7 mouse cellular contexts compared by ENCODE assay signal in genomic region chr11:88718050-88718765, GRCm38 (mm10). TPM values are rescaled to one million over a fixed set of nuclear protein-coding genes. Genes with fewer than 3 reads are reported as not detected.
A peak's percentile ranks its signal among the peaks of the same experiment; 100 is the strongest.
DNase-seq lines count a peak whose midpoint lies in the region; ATAC-seq lines count a peak whose summit lies in the region.

TSS of gene Msi2 (minus strand) at chr11:88718513.

- H3K27ac ChIP-seq in embryonic facial prominence, embryonic 10.5 days (replicated peaks) = peak within 1 kb of the TSS; percentile 97
- H3K27ac ChIP-seq in limb, embryonic 11.5 days (replicated peaks; ENCODE audit: low read depth, low read length) = peak within 1 kb of the TSS; percentile 70; the same call in 1 of the 2 replicates
- peak within 1 kb of the TSS; percentile 93 for H3K27ac ChIP-seq in midbrain, embryonic 14.5 days (replicated peaks; ENCODE audit: low read depth, low read length)

- H3K27me3 ChIP-seq in embryonic facial prominence, embryonic 10.5 days (replicated peaks; ENCODE audit: low read depth, poor library complexity, severe bottlenecking) = no peaks in the 10 kb centered on the region
- no peaks in the 10 kb centered on the region for H3K27me3 ChIP-seq in limb, embryonic 11.5 days (ENCODE audit: control insufficient read depth, insufficient read depth, low read length)
- H3K27me3 ChIP-seq in midbrain, embryonic 14.5 days (ENCODE audit: control insufficient read depth, insufficient read depth, low read length) = no peaks in the 10 kb centered on the region

- H3K36me3 ChIP-seq in embryonic facial prominence, embryonic 10.5 days (replicated peaks) = peaks cover 21% of the 10 kb centered on the region
- H3K36me3 ChIP-seq in limb, embryonic 11.5 days (ENCODE audit: control insufficient read depth, insufficient read depth, low read length) = no peaks in the 10 kb centered on the region
- H3K36me3 ChIP-seq in midbrain, embryonic 14.5 days (ENCODE audit: control insufficient read depth, insufficient read depth, low read length) = no peaks in the 10 kb centered on the region

- no peaks in the 10 kb centered on the region for H3K9me3 ChIP-seq in embryonic facial prominence, embryonic 10.5 days
- no peaks in the 10 kb centered on the region for H3K9me3 ChIP-seq in limb, embryonic 11.5 days (ENCODE audit: control insufficient read depth, low read length)
- H3K9me3 ChIP-seq in midbrain, embryonic 14.5 days (ENCODE audit: control insufficient read depth, low read length) = no peaks in the 10 kb centered on the region

- peak within 1 kb of the TSS; percentile 79 for H3K4me3 ChIP-seq in embryonic facial prominence, embryonic 10.5 days
- H3K4me3 ChIP-seq in limb, embryonic 11.5 days (ENCODE audit: low read depth, low read length) = peak within 1 kb of the TSS; percentile 65
- H3K4me3 ChIP-seq in midbrain, embryonic 14.5 days (replicated peaks; ENCODE audit: low read depth, low read length) = peak within 1 kb of the TSS; percentile 96

- under 1% methylated on average over 69 of the region's 84 CpGs for WGBS in embryonic facial prominence, embryonic 10.5 days
- WGBS in limb, embryonic 11.5 days = 0% methylated on average over 31 of the region's 84 CpGs
- WGBS in midbrain, embryonic 14.5 days = 2% methylated on average over 33 of the region's 84 CpGs

- H3K9ac ChIP-seq in limb, embryonic 11.5 days (ENCODE audit: low read length) = peak within 1 kb of the TSS; percentile 88
- peak within 1 kb of the TSS; percentile 97 for H3K9ac ChIP-seq in midbrain, embryonic 14.5 days (replicated peaks; ENCODE audit: low read length)

- H3K4me1 ChIP-seq in embryonic facial prominence, embryonic 10.5 days = peaks cover 72% of the 10 kb centered on the region
- peaks cover 22% of the 10 kb centered on the region for H3K4me1 ChIP-seq in limb, embryonic 11.5 days (ENCODE audit: control insufficient read depth, insufficient read depth, low read length)
- H3K4me1 ChIP-seq in midbrain, embryonic 14.5 days (ENCODE audit: control insufficient read depth, insufficient read depth, low read length) = peaks cover 50% of the 10 kb centered on the region

- ATAC-seq in limb, embryonic 11.5 days (ENCODE audit: insufficient number of reproducible peaks, low FRiP score, low TSS enrichment, low read depth) = peak; percentile 81
- peak; percentile 87 for ATAC-seq in midbrain, embryonic 14.5 days (ENCODE audit: low FRiP score, low TSS enrichment)

- H3K4me2 ChIP-seq in limb, embryonic 11.5 days (ENCODE audit: low read depth, severe bottlenecking) = peak within 1 kb of the TSS; percentile 91
- peak within 1 kb of the TSS; percentile 94 for H3K4me2 ChIP-seq in midbrain, embryonic 14.5 days (ENCODE audit: low read length)

- peak; percentile 94 for DNase-seq in adrenal gland, postnatal 10 days
- peak; percentile 96 for DNase-seq in embryonic facial prominence, embryonic 10.5 days (ENCODE audit: low spot score)
- DNase-seq in gonadal fat pad, adult 2 months (ENCODE audit: low read depth) = no peak
- DNase-seq in kidney, adult 11 months = peak; percentile 87
- peak; percentile 91 for DNase-seq in limb, embryonic 11.5 days (ENCODE audit: low spot score)
- peak; percentile 98 for DNase-seq in midbrain, embryonic 14.5 days
- peak; percentile 90 to 92 for DNase-seq in spleen, adult 18-20 months

RNA-seq across cellular contexts. Expression of gene Msi2, which starts in this region (rescaled TPM):
- 100 to 1,000 TPM; 149 to 152 TPM for total RNA-seq in adrenal gland, postnatal 10 days (2021)
- polyA plus RNA-seq in embryonic facial prominence, embryonic 10.5 days (2016; fragmentation: Nextera tagmentation; extraction: Ambion mirVana) = 20.2 and 22.6 TPM in 2 replicates
- polyA plus RNA-seq in gonadal fat pad, adult 2 months (2012; rRNA removed) = 36.4 and 49.8 TPM in 2 replicates
- 18.1 and 20.6 TPM in 2 replicates for polyA plus RNA-seq in limb, embryonic 11.5 days (2014; fragmentation: Nextera tagmentation; extraction: Ambion mirVana)
- 33.1 and 61.8 TPM in 2 replicates for polyA plus RNA-seq in midbrain, embryonic 14.5 days (2014; fragmentation: Nextera tagmentation; extraction: Ambion mirVana)
